Mouse (Mus musculus): ENCODE measurements around the gene Slc34a1.

DNA sequence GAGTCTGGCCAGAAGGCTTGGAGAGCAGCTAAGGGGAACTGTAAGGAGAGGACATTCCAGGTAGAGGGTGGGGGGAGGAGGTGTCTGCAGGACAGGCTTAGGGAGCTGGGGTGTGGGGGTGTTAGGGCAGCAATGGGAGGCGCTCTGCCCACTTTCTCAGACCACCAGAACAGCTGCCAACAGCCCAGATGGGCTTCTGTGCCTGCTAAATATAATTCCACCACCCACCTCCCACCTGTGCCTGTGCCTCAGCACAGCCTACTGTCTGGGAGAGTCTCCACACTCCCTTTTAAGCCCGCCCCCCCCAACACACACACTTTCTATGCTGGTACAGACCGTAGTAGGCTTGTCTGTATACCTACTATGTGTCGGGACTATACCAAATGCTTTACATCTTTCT, 16.2 kb upstream of the Slc34a1 start:
- TF ChIP-seq POLR2A (IDR thresholded peaks at IDR 0.05; ENCODE audit: insufficient read depth, low read depth, low read length) (no peak), CTCF (IDR thresholded peaks at IDR 0.05; ENCODE audit: insufficient read depth, low read depth, low read length) (no peak)

Measured in olfactory bulb, adult 2 months (tissue).